Mouse (Mus musculus): ENCODE data around the gene Cep78.
A peak's percentile ranks its signal among the peaks of the same experiment; 100 is the strongest.

The Cep78 gene

GRCm38 (mm10) chr19:15965082-15965481 is 19.7 kb downstream of the Cep78 start:
- peak; percentile 53 to 64 for DNase-seq

DNA sequence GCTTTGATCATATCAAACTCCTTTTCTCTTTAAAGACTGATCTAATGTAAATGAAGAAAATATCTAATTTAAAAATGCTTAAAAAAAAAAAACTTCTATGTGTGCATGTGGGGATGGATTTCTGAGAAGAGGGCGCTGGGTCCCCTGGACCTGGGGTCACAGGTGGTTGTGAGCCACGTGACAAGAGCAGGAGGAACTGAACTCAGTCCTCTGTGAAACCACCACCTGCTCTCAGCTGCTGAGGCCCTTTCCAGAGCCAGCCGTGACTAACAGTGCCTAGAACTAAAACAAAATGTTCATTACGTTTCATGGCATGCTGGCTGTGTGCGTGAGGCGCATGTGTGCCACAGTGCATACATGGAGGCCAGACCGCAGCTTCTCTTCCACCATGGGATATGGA is 20.3 kb downstream of the Cep78 start:
- DNase-seq: peak; percentile 14 to 20

DNA sequence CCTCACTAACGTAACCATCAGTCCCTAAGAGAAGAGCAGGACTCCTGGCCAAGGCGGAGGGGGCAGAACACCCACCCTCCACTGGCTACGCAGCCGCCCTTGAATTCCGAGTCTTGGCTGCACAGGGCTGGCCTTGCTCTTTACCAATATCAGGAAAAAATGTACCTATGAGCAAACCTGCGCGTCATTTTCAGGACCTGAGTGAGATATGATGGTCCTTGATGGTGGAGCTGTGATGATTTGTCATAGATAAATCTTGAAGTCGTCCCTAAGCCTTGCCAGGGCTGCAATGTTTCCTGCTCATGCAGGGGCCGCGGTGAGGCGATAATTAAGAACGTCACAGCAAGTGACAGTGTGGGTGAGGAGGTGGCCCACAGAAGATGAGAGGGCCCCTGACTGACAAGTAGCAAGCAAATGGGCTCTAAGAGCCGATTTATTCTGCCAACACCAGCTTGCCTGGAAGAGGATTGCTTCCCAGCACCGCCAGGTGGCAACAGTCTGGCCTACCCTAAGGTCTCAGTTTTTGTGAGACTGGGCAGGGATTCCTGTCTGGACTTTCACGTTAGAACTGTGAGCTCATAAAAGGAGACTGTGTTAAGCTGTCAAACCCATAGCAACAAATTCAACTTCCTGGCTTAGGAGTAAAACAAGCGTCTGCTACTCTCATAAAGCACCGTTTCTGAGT is 21.6 kb downstream of the Cep78 start:
- no peak for DNase-seq

DNA sequence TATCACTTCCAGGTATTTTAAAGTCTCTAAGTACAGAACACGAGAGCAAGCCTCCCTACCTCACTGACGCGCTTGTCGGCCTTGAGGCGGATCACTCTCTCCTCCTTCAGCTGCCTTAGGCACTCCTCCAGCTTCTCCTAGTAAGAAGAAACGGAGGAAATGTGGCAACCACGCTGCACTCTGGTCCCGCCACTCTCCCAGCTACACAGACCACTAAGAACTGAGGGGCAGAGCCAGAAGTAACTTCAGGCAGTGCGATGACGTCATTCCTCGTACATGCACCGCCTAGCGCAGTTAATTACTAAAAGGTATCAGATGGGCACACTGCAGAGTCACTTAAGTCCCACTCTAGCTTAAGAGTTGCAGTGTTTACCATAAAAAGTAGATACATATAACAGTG is 22.5 kb downstream of the Cep78 start:
- DNase-seq: no peak

- no peak for DNase-seq
Observed at GRCm38 (mm10) chr19:15950225-15950624, 34.6 kb downstream of the Cep78 start.

DNA sequence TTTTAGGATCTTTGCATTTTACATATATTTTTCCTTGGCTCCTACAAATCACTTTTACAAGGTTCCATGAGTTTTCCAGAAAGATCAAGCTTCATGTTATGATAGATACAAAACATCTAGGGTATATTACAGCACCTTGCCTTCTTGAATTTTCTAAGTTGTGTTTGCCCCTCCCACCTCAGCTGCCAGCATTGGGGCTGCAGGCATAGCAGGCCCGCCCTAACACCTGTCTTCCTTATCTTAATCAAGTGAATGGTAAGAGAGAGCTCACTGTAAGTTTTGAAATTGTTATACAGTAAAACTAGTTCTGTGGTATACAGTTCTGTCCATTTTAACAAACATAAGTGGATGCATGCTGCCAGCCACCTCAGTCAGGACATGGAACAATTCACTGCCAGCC is 35.9 kb downstream of the Cep78 start:
- DNase-seq: no peak

GRCm38 (mm10) chr19:15948426-15948825 is 36.4 kb downstream of the Cep78 start:
- no peak for DNase-seq

DNA sequence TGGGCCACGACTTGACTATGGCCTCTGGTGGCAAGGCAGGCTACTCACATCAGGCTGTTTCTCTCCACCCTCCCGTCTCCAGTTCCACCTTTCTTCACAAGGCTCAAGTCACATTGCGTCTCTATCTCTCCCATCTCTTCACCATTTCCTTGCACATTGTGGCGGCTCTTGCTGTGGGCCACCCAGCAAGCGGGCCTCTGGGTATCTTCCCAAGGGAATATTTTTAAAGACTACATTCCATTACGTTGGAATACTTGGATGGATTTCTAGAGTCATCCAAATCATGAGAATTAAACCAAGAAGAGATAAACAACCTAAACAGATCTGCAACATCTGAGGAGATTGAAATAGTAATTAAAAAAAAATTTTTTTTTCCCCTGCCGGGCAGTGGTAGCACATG is 37.6 kb downstream of the Cep78 start, which contains the start of gene Psat1:
Gene Psat1, minus strand, starts transcription at position 101 of the 400 bp plus-strand sequence.
- DNase-seq: no peak

DNA sequence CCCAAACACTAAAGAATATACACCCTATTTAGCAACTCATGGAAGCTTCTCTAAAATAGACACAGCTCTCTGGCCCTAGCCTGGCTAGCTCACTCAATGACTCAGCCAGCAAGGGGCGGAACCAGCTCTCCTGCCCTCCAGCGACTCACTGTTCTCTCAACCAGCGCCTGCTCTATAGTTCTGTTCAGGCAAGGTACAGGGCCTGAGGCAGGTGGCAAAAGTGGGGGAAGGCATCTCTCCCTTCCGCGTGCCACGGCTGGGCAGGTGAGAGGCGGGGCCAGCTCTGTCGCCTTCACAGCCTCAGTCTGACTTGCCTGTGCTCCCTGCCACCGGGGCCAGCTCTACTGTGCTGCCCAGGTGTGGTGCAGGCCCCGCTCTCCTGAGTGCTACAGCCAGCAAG is 38.1 kb downstream of the Cep78 start:
- no peak for DNase-seq

GRCm38 (mm10) chr19:15943117-15943423 is 41.7 kb downstream of the Cep78 start:
- no peak for DNase-seq

DNA sequence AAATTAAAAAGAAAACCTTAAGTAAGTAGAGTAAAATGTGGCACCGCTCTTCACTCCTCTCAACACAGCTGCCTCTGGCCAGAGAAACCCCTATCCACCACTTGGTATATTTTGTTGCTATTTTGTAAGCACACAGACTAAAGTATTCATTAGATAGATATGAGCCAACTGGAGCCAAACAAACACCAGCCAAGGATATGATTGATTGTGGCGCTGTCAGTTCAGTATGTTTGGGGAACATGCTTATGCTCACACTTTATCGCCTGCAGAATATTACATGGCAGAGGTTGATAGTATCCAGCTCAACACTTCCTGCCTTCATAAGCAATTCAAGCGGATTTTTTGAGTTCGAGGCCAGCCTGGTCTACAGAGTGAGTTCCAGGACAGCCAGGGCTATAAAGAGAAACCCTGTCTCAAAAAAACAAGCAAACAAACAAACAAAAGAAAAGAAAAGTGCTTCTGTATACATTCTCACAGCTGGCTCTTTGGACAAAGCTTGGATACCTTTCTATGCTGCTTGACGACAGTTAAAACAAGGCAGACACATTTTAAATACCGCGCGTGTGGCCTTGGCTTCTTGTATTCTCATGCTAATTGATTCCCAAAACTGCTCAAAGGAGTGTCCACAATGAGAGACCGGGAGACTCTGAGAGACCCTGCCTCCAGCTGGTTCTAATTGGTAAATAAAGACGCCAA is 42.2 kb downstream of the Cep78 start:
- DNase-seq: no peak

GRCm38 (mm10) chr19:15941399-15941798 is 43.4 kb downstream of the Cep78 start:
- no peak for DNase-seq

GRCm38 (mm10) chr19:15925719-15926045 is 59.1 kb downstream of the Cep78 start:
- DNase-seq: no peak

DNA sequence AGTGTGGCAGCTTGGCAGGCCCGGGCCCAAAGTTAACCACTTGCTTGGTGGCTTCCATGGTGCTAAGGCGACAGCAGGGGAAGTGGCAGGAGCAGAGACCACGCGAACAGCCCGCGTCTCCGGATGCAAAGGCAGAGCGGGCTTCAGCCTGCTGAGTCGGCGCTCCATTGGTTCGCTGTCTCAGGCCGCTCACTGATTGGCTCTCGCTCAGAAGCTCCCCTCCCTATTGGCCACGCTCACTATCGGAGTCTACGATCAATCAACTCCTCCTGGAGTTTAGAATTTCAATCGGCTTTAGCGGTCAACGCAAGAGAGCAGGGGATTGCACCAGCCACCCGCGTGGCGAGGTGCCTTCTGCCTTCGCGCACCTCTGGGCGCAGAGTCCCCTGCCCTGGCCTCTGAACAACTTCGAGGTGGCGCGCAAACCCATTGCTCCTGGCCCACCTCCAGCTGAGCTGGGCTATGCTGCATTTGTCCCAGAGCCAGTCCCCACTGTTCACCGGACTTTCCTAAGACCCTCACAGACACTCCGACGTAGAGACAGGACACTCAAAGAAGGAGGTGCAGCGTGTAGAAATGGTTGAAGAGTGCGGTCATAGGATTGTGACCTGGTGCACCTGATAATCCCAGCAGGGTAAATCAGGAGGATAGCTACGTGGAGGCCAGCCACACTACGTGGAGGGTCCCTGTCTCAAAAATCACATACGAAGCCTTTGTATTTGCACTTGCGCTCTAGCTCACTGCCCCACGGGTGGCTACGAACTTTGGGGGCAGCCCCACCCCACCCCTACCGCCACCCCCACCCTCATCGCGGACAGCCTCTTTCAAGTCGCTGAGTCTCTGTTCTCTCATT is 59.7 kb downstream of the Cep78 start:
- DNase-seq: peak; percentile 81 to 82

- DNase-seq: peak in 1 of 2 experiments; percentile 54
Observed at GRCm38 (mm10) chr19:15924181-15924865, 60.5 kb downstream of the Cep78 start.

GRCm38 (mm10) chr19:15923426-15923825 is 61.4 kb downstream of the Cep78 start:
- peak; percentile 36 to 47 for DNase-seq

DNA sequence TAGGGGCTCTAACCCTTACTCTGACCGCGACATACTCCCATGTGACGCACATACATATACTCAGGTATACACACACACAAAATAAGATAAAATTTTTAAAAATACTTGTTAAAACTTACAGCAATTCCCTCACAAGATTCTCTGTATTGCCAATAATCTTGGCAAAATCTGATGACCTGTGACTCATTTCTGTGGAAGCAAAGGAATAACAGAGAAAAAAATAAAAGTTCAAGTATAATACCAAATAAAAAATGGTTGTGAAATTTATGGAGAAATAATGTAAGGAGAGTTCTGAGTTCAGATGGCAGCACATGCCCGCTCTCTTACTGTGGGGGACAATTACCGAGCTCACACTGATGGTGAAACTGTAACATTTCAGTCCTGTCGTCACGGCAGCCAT is 65.5 kb downstream of the Cep78 start:
- no peak for DNase-seq

DNA sequence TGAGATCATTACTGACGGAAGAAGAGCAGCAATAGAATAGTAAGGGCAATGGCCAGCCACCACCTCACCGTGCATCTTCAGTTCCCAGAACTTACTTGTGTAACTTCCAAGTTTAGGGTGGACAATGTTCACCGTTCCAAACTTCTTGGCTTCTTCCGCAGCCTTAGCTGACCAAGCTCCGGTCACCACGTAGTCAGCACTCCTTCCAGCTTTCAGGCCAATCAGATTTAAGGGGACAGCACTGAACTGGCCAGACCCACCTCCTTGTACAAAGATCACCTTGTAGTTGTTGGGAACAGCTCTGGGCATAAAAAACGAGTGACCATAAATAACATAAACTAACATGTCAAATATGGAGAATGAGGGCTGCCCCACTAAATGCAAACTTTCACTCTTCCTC is 66.7 kb downstream of the Cep78 start:
- DNase-seq: no peak

DNA sequence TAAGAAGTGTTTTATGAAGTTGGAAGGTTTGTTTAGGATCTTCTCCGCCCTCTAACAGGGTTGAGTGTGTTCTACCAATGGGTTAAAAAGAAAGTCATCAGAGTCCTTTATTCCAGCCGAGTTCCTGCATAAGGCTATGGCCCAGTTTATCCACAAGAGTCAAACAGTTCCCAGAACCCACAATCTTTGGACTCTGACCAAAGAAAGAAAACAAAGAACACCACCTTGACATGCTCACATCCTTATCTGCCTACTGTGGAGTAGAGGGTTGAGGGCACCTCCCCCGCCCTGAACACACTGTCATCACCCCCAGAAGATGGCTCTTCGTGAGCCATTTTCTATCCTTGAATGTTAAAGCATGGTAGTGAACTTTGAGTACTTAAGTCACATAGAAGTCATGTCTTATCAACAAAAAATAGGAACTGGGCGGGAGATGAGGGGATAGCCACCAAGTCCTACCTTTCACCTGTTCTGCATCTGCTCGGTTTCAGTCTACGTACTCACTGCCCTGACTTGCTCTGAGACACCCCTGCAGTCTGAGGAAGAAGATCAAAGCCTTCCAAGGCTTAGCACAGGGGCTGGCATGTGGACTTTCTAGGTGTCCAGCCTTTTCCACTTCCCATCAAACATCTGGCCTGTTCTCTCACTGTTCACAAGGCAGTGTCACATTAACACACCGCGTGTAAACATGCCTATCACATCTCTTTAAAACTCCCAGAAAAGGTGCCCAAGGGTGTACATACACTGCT is 71.4 kb downstream of the Cep78 start:
- no peak for DNase-seq

DNA sequence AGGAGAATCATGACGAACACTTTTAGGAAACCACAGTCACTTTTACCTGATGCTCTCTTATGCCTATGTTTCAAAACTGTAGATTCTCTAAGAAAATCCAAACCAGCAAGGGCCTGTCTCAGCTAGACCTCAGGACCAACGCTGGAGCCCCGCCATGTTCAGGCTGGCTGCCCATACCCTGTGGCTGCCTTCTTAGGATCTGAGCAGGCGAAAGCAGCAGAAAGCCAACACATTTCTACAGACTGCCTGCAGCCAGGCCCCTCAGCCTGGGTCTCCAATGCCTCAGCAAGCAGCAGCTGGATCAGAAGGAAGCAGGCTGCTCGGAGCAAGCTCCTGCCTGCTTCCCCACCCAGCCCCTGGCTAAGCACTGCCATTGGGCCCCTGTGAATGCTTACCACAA is 73.3 kb downstream of the Cep78 start:
- DNase-seq: no peak

DNA sequence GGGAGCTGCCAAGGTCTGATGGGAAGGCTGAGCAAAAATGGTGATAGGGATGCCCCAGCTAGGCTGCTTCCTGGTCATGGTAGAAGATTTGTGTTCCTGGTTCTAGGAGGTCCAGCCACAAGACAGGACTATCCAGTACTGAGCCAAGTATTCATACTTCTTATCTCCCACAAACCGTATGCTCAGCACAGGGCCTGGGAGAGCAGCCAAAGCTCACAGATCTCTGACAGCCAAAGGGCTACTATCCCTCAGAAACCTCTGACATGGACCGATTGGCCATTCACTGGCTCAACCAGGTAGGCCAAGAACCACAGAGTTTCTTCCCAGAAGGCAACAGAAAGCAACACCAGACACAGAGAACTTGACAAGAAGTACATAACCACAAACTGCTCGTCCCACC is 73.8 kb downstream of the Cep78 start:
- DNase-seq: no peak

- DNase-seq: no peak
Observed at GRCm38 (mm10) chr19:15910488-15910887, 74.3 kb downstream of the Cep78 start.

- DNase-seq: no peak
Observed at GRCm38 (mm10) chr19:15908016-15908415, 76.8 kb downstream of the Cep78 start.

Data from B cell, adult 2 months (primary cell).